Mouse (Mus musculus) heart, embryonic 16.5 days (tissue): ENCODE measurements around the gene Il4ra. TPM values are rescaled to one million over a fixed set of nuclear protein-coding genes. Genes with fewer than 3 reads are reported as not detected.

Experiments
- ATAC-seq: fragments of 200-750 bp; cut with Nextera tagmentation; replicated peaks from 2 replicates; pipeline ENCODE4 v1.8.0; 2017; ENCODE audit warnings: moderate number of reproducible peaks; ENCODE audit not compliant: insufficient read depth, low FRiP score; ENCODE audit errors: extremely low read depth
- H3K27ac ChIP-seq: fragments of 300-500 bp; sonication (generic); 2 replicates; pipeline ENCODE4 v1.5.1; 2014; ENCODE audit warnings: mild to moderate bottlenecking, low read length, control low read depth, moderate library complexity
- H3K27me3 ChIP-seq: fragments of 300-500 bp; sonication (generic); 2 replicates; pipeline ENCODE4 v1.6.1; 2014; ENCODE audit warnings: low read length, mixed read lengths; ENCODE audit not compliant: control insufficient read depth, insufficient read depth
- H3K36me3 ChIP-seq: fragments of 300-500 bp; sonication (generic); 2 replicates; pipeline ENCODE4 v1.6.1; 2014; ENCODE audit not compliant: control insufficient read depth, insufficient read depth
- H3K4me1 ChIP-seq: fragments of 300-500 bp; sonication (generic); 2 replicates; pipeline ENCODE4 v1.6.1; 2014; ENCODE audit warnings: low read length, mixed read lengths; ENCODE audit not compliant: control insufficient read depth, insufficient read depth
- H3K4me2 ChIP-seq: fragments of 300-500 bp; sonication (generic); 2 replicates; pipeline ENCODE4 v1.6.1; 2014; ENCODE audit warnings: low read depth, mild to moderate bottlenecking, control low read depth, low read length
- H3K4me3 ChIP-seq: fragments of 300-500 bp; sonication (generic); 2 replicates; pipeline ENCODE4 v1.5.1; 2014; ENCODE audit warnings: mild to moderate bottlenecking, control low read depth, low read length
- H3K9ac ChIP-seq: fragments of 300-500 bp; sonication (generic); 2 replicates; pipeline ENCODE4 v1.6.1; 2014; ENCODE audit warnings: low read length, control low read depth
- H3K9me3 ChIP-seq: fragments of 300-500 bp; sonication (generic); replicated peaks from 2 replicates; pipeline ENCODE4 v1.6.1; 2016; ENCODE audit warnings: low read length; ENCODE audit not compliant: control insufficient read depth
- WGBS: fragments of 180-500 bp; shearing (Covaris S2); extraction: QIAGEN DNeasy Blood & Tissue Kit; methylation state at CpG from one replicate; pipeline ENCODE4 v1.1.7; 2014; 5-methylcytosine and 5-hydroxymethylcytosine counted together
- polyA plus RNA-seq: library from polyadenylated mRNA; unstranded; fragments of >200 nt; fragmentation: Nextera tagmentation; extraction: Ambion mirVana; gene quantifications from 2 replicates; pipeline ENCODE4 v1.2.1, GENCODE M21; 2015

The Il4ra gene
- polyA plus RNA-seq, 1 experiment from 2014 or later, result 7.3 TPM

DNA sequence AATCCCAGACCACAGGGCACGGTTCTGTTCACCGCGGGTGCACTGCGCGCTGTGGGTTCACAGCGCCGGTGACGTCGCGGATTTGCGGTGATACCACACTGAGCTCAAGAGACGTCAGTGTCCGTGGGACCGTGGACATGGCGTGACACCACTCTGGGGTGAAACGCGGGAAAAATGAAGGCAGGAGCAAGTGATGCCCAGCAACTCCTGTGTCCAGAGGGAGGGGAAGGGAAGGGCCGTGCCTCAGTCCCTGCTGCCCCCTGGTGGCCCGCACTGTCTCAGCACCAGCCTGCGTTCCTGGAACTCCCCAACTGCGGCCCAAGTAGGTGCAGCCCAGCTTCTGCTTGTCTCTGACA lies 29.4 kb downstream of the Il4ra start:
- no peaks in the 10 kb centered on the region for H3K27me3 ChIP-seq
- H3K4me1 ChIP-seq, result peaks cover 16% of the 10 kb centered on the region
- H3K36me3 ChIP-seq, result no peaks in the 10 kb centered on the region
- 3% methylated on average over 21 of the region's 21 CpGs for WGBS
- peak overlapping the region; percentile 67 for H3K4me2 ChIP-seq
- peak overlapping the region; percentile 37 for H3K4me3 ChIP-seq
- H3K9me3 ChIP-seq, result no peaks in the 10 kb centered on the region
- H3K27ac ChIP-seq, result no peak overlapping the region
- peak; percentile 65 for ATAC-seq
- H3K9ac ChIP-seq, result no peak overlapping the region; the same call in 1 of the 2 replicates

DNA sequence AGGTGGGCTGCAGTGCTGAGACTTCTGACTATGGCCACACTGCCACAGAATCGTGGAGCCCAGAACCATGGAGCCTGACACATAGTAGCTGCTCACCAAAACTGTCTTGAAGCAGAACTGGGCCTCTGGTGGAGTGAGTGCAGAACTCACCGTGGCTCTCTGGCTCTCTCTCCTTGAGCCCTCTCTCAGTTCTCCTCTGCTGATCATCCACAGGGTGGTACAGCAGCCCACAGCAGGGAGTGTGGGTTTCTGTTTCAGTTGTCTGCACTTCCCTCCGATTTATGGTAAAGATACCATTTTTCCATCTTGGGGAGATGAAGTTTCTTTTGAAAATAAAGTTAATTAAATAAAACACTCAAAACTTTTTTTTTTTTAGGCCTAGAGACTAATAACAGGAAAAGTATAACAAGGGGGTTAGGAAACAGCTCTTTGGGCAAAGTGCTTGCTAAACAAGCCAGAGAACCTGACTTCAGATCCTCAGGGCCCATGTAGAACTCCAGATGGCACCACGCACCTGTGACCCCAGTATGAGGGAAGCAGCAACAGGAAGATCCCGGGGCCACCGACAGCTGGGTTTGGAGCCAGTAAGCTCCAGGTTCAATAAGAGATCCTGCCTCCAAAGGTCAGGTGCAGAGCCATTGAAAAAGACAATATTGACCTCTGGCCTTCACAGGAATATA lies 31.5 kb downstream of the Il4ra start:
- Histone ChIP-seq H3K36me3 (no peaks in the 10 kb centered on the region), H3K9me3 (no peaks in the 10 kb centered on the region), H3K27me3 (no peaks in the 10 kb centered on the region), H3K27ac (no peak overlapping the region), H3K4me3 (no peak overlapping the region), H3K4me2 (no peak overlapping the region), H3K4me1 (peaks cover 4% of the 10 kb centered on the region; the same call in 1 of the 2 replicates), H3K9ac (no peak overlapping the region)
- WGBS, result 60% methylated on average over 6 of the region's 6 CpGs
- ATAC-seq, result no peak

DNA sequence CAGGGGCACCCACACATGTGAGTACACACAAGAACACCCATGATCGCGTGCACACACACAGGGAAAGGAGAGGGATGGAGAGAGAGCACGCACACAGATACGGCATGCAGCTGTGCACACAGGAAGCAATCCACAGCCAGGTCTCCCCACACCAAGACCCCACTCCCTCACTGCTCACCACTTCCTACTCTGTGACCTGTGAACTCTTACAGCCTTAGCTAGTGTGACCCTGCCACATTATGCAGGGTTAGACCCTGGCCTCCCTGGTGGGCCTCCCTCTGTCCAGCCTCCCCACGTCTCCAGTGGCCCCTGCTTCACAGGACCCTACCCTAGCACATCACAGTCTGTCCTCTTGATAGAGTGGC lies 32.1 kb downstream of the Il4ra start:
- 79% methylated on average over 5 of the region's 5 CpGs for WGBS
- H3K4me1 ChIP-seq, result peaks cover 4% of the 10 kb centered on the region; the same call in 1 of the 2 replicates
- H3K9me3 ChIP-seq, result no peaks in the 10 kb centered on the region
- no peak for ATAC-seq
- no peaks in the 10 kb centered on the region for H3K36me3 ChIP-seq
- no peak overlapping the region for H3K9ac ChIP-seq
- H3K27ac ChIP-seq, result no peak overlapping the region
- no peak overlapping the region for H3K4me3 ChIP-seq
- H3K27me3 ChIP-seq, result no peaks in the 10 kb centered on the region
- H3K4me2 ChIP-seq, result no peak overlapping the region

DNA sequence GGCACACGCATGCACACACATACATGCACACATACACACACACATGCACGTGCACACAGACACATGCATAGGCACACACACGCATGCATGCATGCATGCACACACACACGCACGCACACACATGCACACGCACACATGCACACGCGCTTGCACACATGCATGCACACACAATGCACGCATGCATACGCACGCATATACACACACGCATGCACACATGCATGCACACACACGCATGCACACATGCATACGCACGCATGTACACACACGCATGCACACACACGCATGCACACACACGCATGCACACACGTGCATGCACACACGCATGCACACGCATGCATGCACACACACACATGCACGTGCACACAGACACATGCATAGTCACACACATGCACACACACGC lies 34.4 kb downstream of the Il4ra start:
- 97% methylated on average over 23 of the region's 23 CpGs for WGBS
- Histone ChIP-seq H3K36me3 (no peaks in the 10 kb centered on the region), H3K27me3 (no peaks in the 10 kb centered on the region), H3K9ac (no peak overlapping the region), H3K4me1 (no peaks in the 10 kb centered on the region), H3K27ac (no peak overlapping the region), H3K4me3 (no peak overlapping the region), H3K9me3 (no peaks in the 10 kb centered on the region), H3K4me2 (no peak overlapping the region)
- no peak for ATAC-seq

DNA sequence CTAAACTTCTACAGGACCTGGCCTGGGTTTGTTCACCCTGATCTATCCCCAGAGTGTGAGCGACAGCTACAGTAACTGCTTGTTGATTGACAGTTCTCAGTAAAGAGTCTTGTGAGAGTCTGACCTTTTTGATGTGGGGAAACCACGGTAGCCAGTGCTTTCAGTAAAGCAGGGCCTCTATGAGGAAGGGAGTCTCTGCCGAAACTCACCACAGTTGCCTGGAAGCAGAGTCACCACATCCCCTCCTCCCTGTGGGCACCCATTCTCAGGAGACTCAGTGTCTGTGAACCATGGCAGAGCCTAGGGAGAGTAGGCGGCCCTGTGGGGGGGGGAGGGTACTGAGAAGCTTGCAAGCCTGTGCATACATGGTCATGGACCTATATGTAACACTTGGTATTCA lies 36.8 kb downstream of the Il4ra start:
- Histone ChIP-seq H3K36me3 (no peaks in the 10 kb centered on the region), H3K4me1 (no peaks in the 10 kb centered on the region), H3K9ac (no peak overlapping the region), H3K4me2 (no peak overlapping the region), H3K4me3 (no peak overlapping the region), H3K9me3 (no peaks in the 10 kb centered on the region), H3K27me3 (no peaks in the 10 kb centered on the region), H3K27ac (no peak overlapping the region)
- 64% methylated on average over 4 of the region's 4 CpGs for WGBS
- peak; percentile 43; the same call in 1 of the 2 replicates for ATAC-seq

DNA sequence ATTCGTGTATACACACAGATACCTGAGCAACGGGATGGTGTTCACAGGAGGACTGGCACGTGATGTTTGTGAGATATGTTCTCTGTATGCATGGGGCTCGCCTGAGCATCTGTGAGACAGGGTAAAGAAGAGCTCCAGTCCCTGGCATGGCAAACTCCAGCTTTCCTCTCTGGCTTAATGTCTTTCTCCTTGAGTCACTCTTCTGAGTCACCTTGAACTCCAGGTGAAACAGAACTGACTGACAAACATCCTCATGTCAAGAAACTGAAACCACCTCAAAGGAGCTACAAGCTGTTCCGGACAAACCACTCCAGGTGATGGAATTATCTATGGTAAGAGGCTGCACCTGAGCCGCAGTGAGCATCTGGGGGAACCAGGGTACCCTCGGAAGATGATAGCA lies 38.0 kb downstream of the Il4ra start:
- H3K27ac ChIP-seq, result no peak overlapping the region
- H3K4me2 ChIP-seq, result no peak overlapping the region
- H3K27me3 ChIP-seq, result no peaks in the 10 kb centered on the region
- no peak for ATAC-seq
- no peaks in the 10 kb centered on the region for H3K9me3 ChIP-seq
- 80% methylated on average over 7 of the region's 7 CpGs for WGBS
- H3K36me3 ChIP-seq, result no peaks in the 10 kb centered on the region
- H3K4me1 ChIP-seq, result no peaks in the 10 kb centered on the region
- no peak overlapping the region for H3K4me3 ChIP-seq
- no peak overlapping the region for H3K9ac ChIP-seq

DNA sequence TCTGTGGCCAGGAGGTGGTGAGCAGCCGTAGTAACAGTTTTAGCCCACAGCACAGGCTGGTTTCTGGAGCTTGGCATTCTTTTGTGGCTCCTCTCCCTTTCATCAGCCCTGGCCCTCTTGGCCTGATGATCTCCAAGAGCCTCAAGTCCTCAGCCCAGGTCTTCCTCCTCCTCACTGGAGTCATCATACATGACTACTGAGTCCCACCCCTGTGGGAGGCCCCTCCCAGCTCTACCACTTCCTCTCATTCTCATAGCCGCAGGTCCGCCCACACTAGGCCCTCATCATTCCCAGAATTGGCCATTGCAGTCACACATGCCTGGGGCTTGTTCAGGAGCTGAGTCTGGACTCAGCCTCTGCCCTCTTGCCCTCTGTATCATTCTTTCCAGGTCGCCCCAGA lies 41.9 kb downstream of the Il4ra start:
- Histone ChIP-seq H3K27ac (no peak overlapping the region), H3K27me3 (no peaks in the 10 kb centered on the region), H3K4me3 (no peak overlapping the region), H3K36me3 (no peaks in the 10 kb centered on the region), H3K4me2 (no peak overlapping the region), H3K4me1 (no peaks in the 10 kb centered on the region; the same call in 1 of the 2 replicates), H3K9me3 (no peaks in the 10 kb centered on the region), H3K9ac (no peak overlapping the region)
- 70% methylated on average over 4 of the region's 4 CpGs for WGBS
- ATAC-seq, result peak; percentile 15; the same call in 1 of the 2 replicates

DNA sequence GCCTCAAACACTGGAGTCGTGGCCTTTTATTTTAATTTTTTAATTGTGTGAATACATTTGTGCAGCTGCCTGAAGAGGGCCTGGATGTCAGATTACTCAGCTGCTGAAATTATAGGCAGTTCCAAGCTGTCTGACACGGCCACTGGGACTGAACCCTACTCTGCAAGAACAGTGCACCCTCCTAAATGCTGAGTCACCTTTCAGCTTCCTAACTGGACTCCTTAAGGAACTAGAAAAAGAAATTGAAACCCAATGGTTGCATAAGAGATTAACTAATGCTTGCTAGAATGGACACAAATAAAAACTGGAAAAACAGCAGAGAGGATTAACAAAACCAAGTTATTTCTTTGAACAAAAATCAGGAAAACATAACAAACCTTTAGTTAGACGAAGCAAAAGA lies 44.5 kb downstream of the Il4ra start:
- Histone ChIP-seq H3K4me2 (no peak overlapping the region), H3K9me3 (no peaks in the 10 kb centered on the region), H3K27me3 (no peaks in the 10 kb centered on the region), H3K9ac (no peak overlapping the region), H3K36me3 (no peaks in the 10 kb centered on the region), H3K4me1 (no peaks in the 10 kb centered on the region; the same call in 1 of the 2 replicates), H3K27ac (no peak overlapping the region), H3K4me3 (no peak overlapping the region)
- no peak for ATAC-seq
- WGBS, result 64% methylated on average over 3 of the region's 3 CpGs

DNA sequence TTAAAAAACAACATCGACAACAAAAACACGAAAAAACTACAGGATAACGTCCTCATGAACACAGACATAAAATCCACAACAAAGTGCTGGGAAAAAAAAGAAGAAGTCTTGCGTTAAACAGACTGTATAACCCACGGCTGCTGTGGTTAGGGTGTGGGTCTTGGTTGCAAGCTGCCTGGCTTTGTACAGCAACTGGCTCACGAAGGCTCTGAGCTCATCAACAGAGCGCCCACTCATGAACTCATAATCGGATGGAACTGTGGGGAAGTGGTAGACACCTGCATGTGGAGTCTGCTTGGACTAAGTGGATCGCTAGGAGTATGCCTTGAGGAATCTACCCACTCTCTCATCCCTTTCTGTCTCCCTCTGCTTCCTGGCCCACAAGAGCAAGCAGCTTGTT lies 45.2 kb downstream of the Il4ra start:
- no peak overlapping the region for H3K9ac ChIP-seq
- H3K36me3 ChIP-seq, result no peaks in the 10 kb centered on the region
- ATAC-seq, result no peak
- no peak overlapping the region for H3K4me3 ChIP-seq
- no peaks in the 10 kb centered on the region for H3K9me3 ChIP-seq
- no peaks in the 10 kb centered on the region for H3K27me3 ChIP-seq
- H3K4me1 ChIP-seq, result no peaks in the 10 kb centered on the region; the same call in 1 of the 2 replicates
- 84% methylated on average over 9 of the region's 9 CpGs for whole genome bisulfite sequencing
- H3K27ac ChIP-seq, result no peak overlapping the region
- H3K4me2 ChIP-seq, result no peak overlapping the region
